ENCODE assay signal across 9 mouse cellular contexts in genomic region chr9:51908838-51909237, GRCm38 (mm10). TPM values are rescaled to one million over a fixed set of nuclear protein-coding genes. Genes with fewer than 3 reads are reported as not detected.
DNase-seq lines count a peak whose midpoint lies in the region; ATAC-seq and TF ChIP-seq lines count a peak whose summit lies in the region.
"Had no signal": no experiment of that assay in that cellular context is flagged by ENCODE, and none has a peak within 500 bp of the region (broad histone marks: within the 10 kb centered on the region; RNA-seq: fewer than 3 reads in every experiment).

No protein-coding gene starts in this region.

- no peak overlapping the region for H3K4me2 ChIP-seq in heart, postnatal 0 days (ENCODE audit: low read depth, low read length)
- no peak overlapping the region for H3K4me2 ChIP-seq in lung, embryonic 14.5 days
- H3K4me2 ChIP-seq: liver, embryonic 15.5 days had no signal

- no peaks in the 10 kb centered on the region for H3K9me3 ChIP-seq in ES-E14 (ENCODE audit: control insufficient read depth, insufficient read depth, low read depth, low read length)
- no peaks in the 10 kb centered on the region for H3K9me3 ChIP-seq in forebrain, embryonic 10.5 days
- H3K9me3 ChIP-seq in heart, postnatal 0 days (replicated peaks; ENCODE audit: control insufficient read depth, low read length) = no peaks in the 10 kb centered on the region
- H3K9me3 ChIP-seq in lung, embryonic 14.5 days (ENCODE audit: low read depth, low read length) = no peaks in the 10 kb centered on the region
- H3K9me3 ChIP-seq: liver, embryonic 15.5 days had no signal

- no peaks in the 10 kb centered on the region for H3K36me3 ChIP-seq in ES-E14 (ENCODE audit: control insufficient read depth, insufficient read depth, low read length, poor library complexity, severe bottlenecking)
- H3K36me3 ChIP-seq in forebrain, embryonic 10.5 days (replicated peaks) = no peaks in the 10 kb centered on the region
- H3K36me3 ChIP-seq in heart, postnatal 0 days (replicated peaks; ENCODE audit: control insufficient read depth, insufficient read depth, low read length) = no peaks in the 10 kb centered on the region
- H3K36me3 ChIP-seq in lung, embryonic 14.5 days (ENCODE audit: insufficient read depth) = no peaks in the 10 kb centered on the region
- H3K36me3 ChIP-seq: liver, embryonic 15.5 days had no signal

- TF ChIP-seq EP300 in heart, postnatal 0 days (IDR thresholded peaks at IDR 0.05; ENCODE audit: low read depth) = no peak

- 35% methylated on average over 2 of the region's 2 CpGs for WGBS in forebrain, embryonic 10.5 days
- 0% methylated on average over 2 of the region's 2 CpGs for WGBS in heart, postnatal 0 days
- WGBS in lung, embryonic 14.5 days = 1% methylated on average over 2 of the region's 2 CpGs

- H3K4me1 ChIP-seq in ES-E14 (ENCODE audit: control insufficient read depth in 2 of 2, insufficient read depth in 2 of 2, low read length in 2 of 2, poor library complexity in 1 of 2) = no peaks in the 10 kb centered on the region
- H3K4me1 ChIP-seq in forebrain, embryonic 10.5 days = no peaks in the 10 kb centered on the region
- no peaks in the 10 kb centered on the region for H3K4me1 ChIP-seq in heart, postnatal 0 days (ENCODE audit: control insufficient read depth, insufficient read depth)
- no peaks in the 10 kb centered on the region for H3K4me1 ChIP-seq in lung, embryonic 14.5 days (ENCODE audit: insufficient read depth)
- H3K4me1 ChIP-seq: liver, embryonic 15.5 days had no signal

- in situ Hi-C loops in ES-E14 (cut with MboI; ENCODE audit: low sequenced_read_pairs in 2 of 2, unreplicated experiment in 2 of 2) = loop anchor here in 1 of 2 experiments (25.0 kb wide), 1 partner anchor 572 kb away; the partner anchor contains the start of gene 1810046K07Rik

- peak; percentile 55 for ATAC-seq in heart, postnatal 0 days (ENCODE audit: insufficient read depth, low read depth)
- ATAC-seq in lung, embryonic 14.5 days (ENCODE audit: insufficient read depth) = peak; percentile 85

- H3K9ac ChIP-seq in ES-E14 (ENCODE audit: insufficient read depth, low read depth, low read length, poor library complexity, severe bottlenecking) = no peak overlapping the region
- no peak overlapping the region for H3K9ac ChIP-seq in heart, postnatal 0 days (replicated peaks; ENCODE audit: low read depth, low read length)
- H3K9ac ChIP-seq in lung, embryonic 14.5 days = no peak overlapping the region
- H3K9ac ChIP-seq: liver, embryonic 15.5 days had no signal

- H3K27ac ChIP-seq in ES-E14 (ENCODE audit: insufficient read depth, low read depth, low read length, poor library complexity, severe bottlenecking) = no peak overlapping the region
- no peak overlapping the region for H3K27ac ChIP-seq in forebrain, embryonic 10.5 days
- H3K27ac ChIP-seq in heart, postnatal 0 days (ENCODE audit: low read depth) = no peak overlapping the region
- no peak overlapping the region for H3K27ac ChIP-seq in lung, embryonic 14.5 days (ENCODE audit: low read depth)
- H3K27ac ChIP-seq: liver, embryonic 15.5 days had no signal

- no peak overlapping the region for H3K4me3 ChIP-seq in ES-E14 (ENCODE audit: insufficient read depth in 1 of 2, low read depth in 1 of 2, low read length in 2 of 2, poor library complexity in 1 of 2, severe bottlenecking in 1 of 2)
- no peak overlapping the region for H3K4me3 ChIP-seq in forebrain, embryonic 10.5 days
- H3K4me3 ChIP-seq in heart, postnatal 0 days (ENCODE audit: low read depth, low read length) = no peak overlapping the region
- H3K4me3 ChIP-seq in lung, embryonic 14.5 days (ENCODE audit: low read depth, low read length) = no peak overlapping the region
- H3K4me3 ChIP-seq: liver, embryonic 15.5 days had no signal

- DNase-seq in ES-E14 (ENCODE audit: low read depth, low spot score) = peak; percentile 59
- peak; percentile 15 for DNase-seq in c-Kit-negative CD71-positive TER-119-positive erythroid progenitor cells, embryonic 14.5 days (ENCODE audit: low read depth, low spot score)
- DNase-seq in forebrain, embryonic 10.5 days (ENCODE audit: extremely low spot score, low spot score) = peak; percentile 59
- DNase-seq in heart, postnatal 0 days (ENCODE audit: low spot score) = peak; percentile 76
- DNase-seq in layer of hippocampus, adult 18-20 months (ENCODE audit: low spot score in 2 of 2) = peak; percentile 32 to 91
- DNase-seq in lung, embryonic 14.5 days = peak; percentile 93
- peak; percentile 55 for DNase-seq in ovary, postnatal 36 days (ENCODE audit: low spot score)
- peak; percentile 83 for DNase-seq in thymus, postnatal 25 days

- peak; percentile 95 for TF ChIP-seq CTCF in heart, postnatal 0 days (IDR thresholded peaks at IDR 0.05; ENCODE audit: low read depth)
- TF ChIP-seq CTCF in lung, embryonic 14.5 days (IDR thresholded peaks at IDR 0.05; ENCODE audit: low read depth) = peak; percentile 93

- H3K27me3 ChIP-seq in forebrain, embryonic 10.5 days (ENCODE audit: poor library complexity, severe bottlenecking) = no peaks in the 10 kb centered on the region
- no peaks in the 10 kb centered on the region for H3K27me3 ChIP-seq in heart, postnatal 0 days (ENCODE audit: control insufficient read depth, insufficient read depth, low read length)
- no peaks in the 10 kb centered on the region for H3K27me3 ChIP-seq in lung, embryonic 14.5 days (ENCODE audit: insufficient read depth, low read length)
- H3K27me3 ChIP-seq: liver, embryonic 15.5 days had no signal

TF ChIP-seq in ES-E14, 5 proteins besides CTCF, POLR2A, EP300 and RAD21:
- TF ChIP-seq HCFC1 (IDR thresholded peaks at IDR 0.05; ENCODE audit: borderline replicate concordance, insufficient read depth, low read length) (no peak), MAFK (IDR thresholded peaks at IDR 0.05; ENCODE audit: insufficient read depth, low read depth, low read length) (no peak), ZNF384 (IDR thresholded peaks at IDR 0.05; ENCODE audit: low read depth, low read length) (no peak), CHD2 (IDR thresholded peaks at IDR 0.05; ENCODE audit: low read depth, low read length) (no peak), ZC3H11A (IDR thresholded peaks at IDR 0.05; ENCODE audit: borderline replicate concordance, low read depth, low read length) (peak; percentile 54; the same call in 1 of the 2 replicates)

RNA-seq across cellular contexts. Expression of gene Fdx1, which starts 54.5 kb away (rescaled TPM):
- total RNA-seq in ES-E14 (2012; rRNA removed) = 14.7 and 21.3 TPM in 2 replicates
- 49.9 and 51.8 TPM in 2 replicates for polyA plus RNA-seq in forebrain, embryonic 10.5 days (2016; fragmentation: Nextera tagmentation; extraction: Ambion mirVana)
- 56.1 and 89.3 TPM in 2 replicates for total RNA-seq in heart, postnatal 0 days (2014; rRNA removed; ENCODE audit: low replicate concordance)
- polyA plus RNA-seq in heart, postnatal 0 days (2015; fragmentation: Nextera tagmentation; extraction: Ambion mirVana) = 183 and 200 TPM in 2 replicates
- 10 to 100 TPM; 20.6 to 25.7 TPM for total RNA-seq in layer of hippocampus, adult 18-20 months (2021)
- 98.5 and 101 TPM in 2 replicates for polyA plus RNA-seq in lung, embryonic 14.5 days (2014; fragmentation: Nextera tagmentation; extraction: Ambion mirVana)

Comparison
In these comparisons a context has a peak if more than half of its experiments do, and no peak if none do; other contexts are left out.
1. DNase-seq: peak in every context shown above with its lines; median percentile 93 in lung, embryonic 14.5 days; 83 in thymus, postnatal 25 days; 76 in heart, postnatal 0 days; 62 in layer of hippocampus, adult 18-20 months; 59 in ES-E14; 59 in forebrain, embryonic 10.5 days; 55 in ovary, postnatal 36 days; 15 in c-Kit-negative CD71-positive TER-119-positive erythroid progenitor cells, embryonic 14.5 days.